Mouse (Mus musculus) T-helper 17 cell (primary cell): ENCODE measurements around the gene Stac2.

Experiments
- in situ Hi-C, 2 experiments: fragments of 300-600 bp; cut with MboI, MseI; formaldehyde crosslinking; loops; 1 replicate in 1 of 2; 2 replicates in 1 of 2; pipeline ENCODE4 v1.15.1; 2025; ENCODE audit warnings: high pct_unique_total_duplicates in 2 of 2

Stac2 gene

GRCm38 (mm10) chr11:98022555-98023371, 30.5 kb downstream of the Stac2 start, which contains the start of gene Cacnb1:
Cacnb1 (minus strand) TSS chr11:98023034.
- in situ Hi-C loops, result no loop called here

GRCm38 (mm10) chr11:98022253-98022554, 31.1 kb downstream of the Stac2 start:
- in situ Hi-C loops, result no loop called here

- in situ Hi-C loops, result no loop called here
Measured at GRCm38 (mm10) chr11:98021565-98022252, 31.6 kb downstream of the Stac2 start.

- in situ Hi-C loops, result no loop called here
Measured at GRCm38 (mm10) chr11:98021118-98021517, 32.1 kb downstream of the Stac2 start.

GRCm38 (mm10) chr11:98020710-98021109, 32.6 kb downstream of the Stac2 start:
- in situ Hi-C loops, result no loop called here

- in situ Hi-C loops, result no loop called here
Measured at GRCm38 (mm10) chr11:98019883-98020610, 33.2 kb downstream of the Stac2 start.

- in situ Hi-C loops, result no loop called here
Measured at GRCm38 (mm10) chr11:98018858-98019641, 34.2 kb downstream of the Stac2 start.

- in situ Hi-C loops, result no loop called here
Measured at GRCm38 (mm10) chr11:98018222-98018621, 35.0 kb downstream of the Stac2 start.

GRCm38 (mm10) chr11:98016824-98017223, 36.4 kb downstream of the Stac2 start:
- in situ Hi-C loops, result no loop called here

- in situ Hi-C loops, result no loop called here
Measured at GRCm38 (mm10) chr11:98016177-98016576, 37.1 kb downstream of the Stac2 start.

GRCm38 (mm10) chr11:98012831-98013230, 40.4 kb downstream of the Stac2 start:
- in situ Hi-C loops, result no loop called here

- in situ Hi-C loops, result no loop called here
Measured at GRCm38 (mm10) chr11:98011716-98012115, 41.5 kb downstream of the Stac2 start.

GRCm38 (mm10) chr11:98008087-98008486, 45.2 kb downstream of the Stac2 start:
- in situ Hi-C loops, result no loop called here

GRCm38 (mm10) chr11:98005686-98006085, 47.6 kb downstream of the Stac2 start:
- in situ Hi-C loops, result no loop called here

GRCm38 (mm10) chr11:98005076-98005475, 48.2 kb downstream of the Stac2 start:
- in situ Hi-C loops, result no loop called here

- in situ Hi-C loops, result no loop called here
Measured at GRCm38 (mm10) chr11:98004161-98004560, 49.1 kb downstream of the Stac2 start.

- in situ Hi-C loops, result no loop called here
Measured at GRCm38 (mm10) chr11:98003171-98003671, 50.0 kb downstream of the Stac2 start.

GRCm38 (mm10) chr11:98002627-98003026, 50.6 kb downstream of the Stac2 start:
- in situ Hi-C loops, result no loop called here

- in situ Hi-C loops, result no loop called here
Measured at GRCm38 (mm10) chr11:98001986-98002385, 51.3 kb downstream of the Stac2 start.

- in situ Hi-C loops, result no loop called here
Measured at GRCm38 (mm10) chr11:98001351-98001824, 51.9 kb downstream of the Stac2 start.
